Mouse (Mus musculus) urinary bladder, adult 18-20 months (tissue): ENCODE data around the gene Hmg20b.

Experiments used
- DNase-seq, 2 experiments: peaks; one replicate each; pipeline ENCODE4 v3.0.0; 2022; ENCODE audit warnings: low spot score in 2 of 2, mixed read lengths in 2 of 2

The Hmg20b gene

GRCm38 (mm10) chr10:81326858-81327257 is 23.4 kb downstream of the Hmg20b start:
- DNase-seq, result no peak

- DNase-seq, result no peak
Observed at GRCm38 (mm10) chr10:81325781-81326180, 24.5 kb downstream of the Hmg20b start.

GRCm38 (mm10) chr10:81325176-81325575 is 25.1 kb downstream of the Hmg20b start:
- DNase-seq, result no peak

- DNase-seq, result no peak
Observed at GRCm38 (mm10) chr10:81323791-81324530, 26.3 kb downstream of the Hmg20b start.

GRCm38 (mm10) chr10:81323141-81323775 is 27.0 kb downstream of the Hmg20b start:
- no peak for DNase-seq

GRCm38 (mm10) chr10:81322444-81322843 is 27.8 kb downstream of the Hmg20b start:
- DNase-seq, result no peak

- DNase-seq, result no peak
Observed at GRCm38 (mm10) chr10:81321436-81321835, 28.8 kb downstream of the Hmg20b start.

- DNase-seq, result peak; percentile 96 to 99
Observed at GRCm38 (mm10) chr10:81320550-81321347, 29.5 kb downstream of the Hmg20b start, which contains the start of gene Cactin. Gene Cactin, plus strand, starts transcription at chr10:81321103.

- DNase-seq, result peak in 1 of 2 experiments; percentile 35
Observed at GRCm38 (mm10) chr10:81319741-81320549, 30.3 kb downstream of the Hmg20b start.

- no peak for DNase-seq
Observed at GRCm38 (mm10) chr10:81319330-81319699, 31.0 kb downstream of the Hmg20b start.

GRCm38 (mm10) chr10:81318589-81319329 is 31.5 kb downstream of the Hmg20b start:
- no peak for DNase-seq

GRCm38 (mm10) chr10:81317273-81317672 is 33.0 kb downstream of the Hmg20b start:
- peak; percentile 48 to 58 for DNase-seq

GRCm38 (mm10) chr10:81316338-81317060 is 33.8 kb downstream of the Hmg20b start:
- DNase-seq, result no peak

- no peak for DNase-seq
Observed at GRCm38 (mm10) chr10:81315587-81315986, 34.7 kb downstream of the Hmg20b start.

GRCm38 (mm10) chr10:81314201-81314600 is 36.1 kb downstream of the Hmg20b start:
- no peak for DNase-seq

- no peak for DNase-seq
Observed at GRCm38 (mm10) chr10:81313581-81313980, 36.7 kb downstream of the Hmg20b start.

- DNase-seq, result no peak
Observed at GRCm38 (mm10) chr10:81309571-81309970, 40.7 kb downstream of the Hmg20b start.

- DNase-seq, result no peak
Observed at GRCm38 (mm10) chr10:81306837-81307682, 43.2 kb downstream of the Hmg20b start.

- no peak for DNase-seq
Observed at GRCm38 (mm10) chr10:81306173-81306668, 44.1 kb downstream of the Hmg20b start.
